Mouse (Mus musculus) stomach, embryonic 16.5 days (tissue): Measurements from ENCODE around the gene Pbx2. TPM values are rescaled to one million over a fixed set of nuclear protein-coding genes. Genes with fewer than 3 reads are reported as not detected.

Experiments used
- ATAC-seq: fragments of 200-750 bp; cut with Nextera tagmentation; 2 replicates; pipeline ENCODE4 v1.8.0; 2017; ENCODE audit warnings: moderate number of reproducible peaks, moderate TSS enrichment; ENCODE audit not compliant: insufficient read depth, low FRiP score
- H3K27ac ChIP-seq: fragments of 300-500 bp; sonication (generic); 2 replicates; pipeline ENCODE4 v1.5.1; 2014; ENCODE audit warnings: low read length
- H3K27me3 ChIP-seq: fragments of 300-500 bp; sonication (generic); 2 replicates; pipeline ENCODE4 v1.6.1; 2014; ENCODE audit warnings: low read length, control low read depth, mixed read lengths; ENCODE audit not compliant: control insufficient read depth, insufficient read depth
- H3K36me3 ChIP-seq: fragments of 300-500 bp; sonication (generic); 2 replicates; pipeline ENCODE4 v1.6.1; 2014; ENCODE audit warnings: low read length; ENCODE audit not compliant: control insufficient read depth, insufficient read depth
- H3K4me1 ChIP-seq: fragments of 300-500 bp; sonication (generic); 2 replicates; pipeline ENCODE4 v1.6.1; 2014; ENCODE audit warnings: low read length, control low read depth, mixed read lengths; ENCODE audit not compliant: control insufficient read depth, insufficient read depth
- H3K4me2 ChIP-seq: fragments of 300-500 bp; sonication (generic); 2 replicates; pipeline ENCODE4 v1.6.1; 2014; ENCODE audit warnings: low read depth, low read length, mixed read lengths
- H3K4me3 ChIP-seq: fragments of 300-500 bp; sonication (generic); replicated peaks from 2 replicates; pipeline ENCODE4 v1.5.1; 2014; ENCODE audit warnings: mild to moderate bottlenecking, low read length
- H3K9ac ChIP-seq: fragments of 300-500 bp; sonication (generic); 2 replicates; pipeline ENCODE4 v1.6.1; 2014; ENCODE audit warnings: low read length
- H3K9me3 ChIP-seq: fragments of 300-500 bp; sonication (generic); replicated peaks from 2 replicates; pipeline ENCODE4 v1.6.1; 2016; ENCODE audit warnings: low read length, control low read depth; ENCODE audit not compliant: control insufficient read depth
- WGBS: fragments of 180-500 bp; shearing (Covaris S2); extraction: QIAGEN DNeasy Blood & Tissue Kit; methylation state at CpG from one replicate; pipeline ENCODE4 v1.1.7; 2014; 5-methylcytosine and 5-hydroxymethylcytosine counted together
- polyA plus RNA-seq: library from polyadenylated mRNA; unstranded; fragments of >200 nt; fragmentation: Nextera tagmentation; extraction: Ambion mirVana; gene quantifications from 2 replicates; pipeline ENCODE4 v1.2.1, GENCODE M21; 2015

Pbx2 gene
- polyA plus RNA-seq, 1 experiment from 2014 or later: 6.8 TPM

GRCm38 (mm10) chr17:34585877-34586771 is 4.9 kb upstream of the Pbx2 start:
- Histone ChIP-seq H3K27ac (peak overlapping the region; percentile 96), H3K4me1 (peaks cover 35% of the 10 kb centered on the region), H3K27me3 (no peaks in the 10 kb centered on the region), H3K4me3 (peak overlapping the region; percentile 77), H3K9me3 (no peaks in the 10 kb centered on the region), H3K9ac (peak overlapping the region; percentile 97), H3K36me3 (no peaks in the 10 kb centered on the region), H3K4me2 (peak overlapping the region; percentile 100)
- 26% methylated on average over 32 of the region's 32 CpGs for WGBS
- ATAC-seq: no peak

- no peaks in the 10 kb centered on the region for H3K9me3 ChIP-seq
- H3K27me3 ChIP-seq: no peaks in the 10 kb centered on the region
- peaks cover 41% of the 10 kb centered on the region for H3K4me1 ChIP-seq
- WGBS: under 1% methylated on average over 38 of the region's 38 CpGs
- peak overlapping the region; percentile 96 for H3K27ac ChIP-seq
- peak overlapping the region; percentile 100 for H3K4me2 ChIP-seq
- peak overlapping the region; percentile 97 for H3K9ac ChIP-seq
- ATAC-seq: peak; percentile 85
- peak overlapping the region; percentile 77 for H3K4me3 ChIP-seq
- no peaks in the 10 kb centered on the region for H3K36me3 ChIP-seq
Observed at GRCm38 (mm10) chr17:34586796-34587422, 4.2 kb upstream of the Pbx2 start.

DNA sequence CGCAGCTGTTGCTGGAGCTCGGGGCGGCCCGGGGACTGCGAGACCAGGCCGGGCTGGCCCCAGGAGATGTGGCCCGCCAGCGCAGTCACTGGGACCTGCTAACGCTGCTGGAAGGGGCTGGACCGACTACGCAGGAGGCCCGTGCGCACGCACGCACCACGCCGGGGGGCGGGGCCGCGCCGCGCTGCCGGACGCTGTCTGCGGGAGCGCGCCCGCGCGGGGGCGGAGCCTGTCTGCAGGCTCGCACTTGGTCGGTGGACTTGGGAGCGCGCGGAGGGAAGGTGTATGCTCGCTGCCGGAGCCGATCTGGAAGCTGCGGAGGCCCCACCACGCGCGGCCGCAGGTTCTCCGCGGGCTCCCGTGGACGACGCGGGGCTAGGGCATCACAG is 3.6 kb upstream of the Pbx2 start:
- 0% methylated on average over 50 of the region's 50 CpGs for WGBS
- H3K9ac ChIP-seq: peak overlapping the region; percentile 97
- no peaks in the 10 kb centered on the region for H3K9me3 ChIP-seq
- peak overlapping the region; percentile 96 for H3K27ac ChIP-seq
- peak overlapping the region; percentile 100 for H3K4me2 ChIP-seq
- H3K4me1 ChIP-seq: peaks cover 41% of the 10 kb centered on the region
- no peaks in the 10 kb centered on the region for H3K36me3 ChIP-seq
- H3K27me3 ChIP-seq: no peaks in the 10 kb centered on the region
- peak overlapping the region; percentile 77 for H3K4me3 ChIP-seq
- peak; percentile 87 for ATAC-seq

GRCm38 (mm10) chr17:34587814-34588213 is 3.3 kb upstream of the Pbx2 start:
- Histone ChIP-seq H3K9me3 (no peaks in the 10 kb centered on the region), H3K4me1 (peaks cover 41% of the 10 kb centered on the region)
- no peak for ATAC-seq

GRCm38 (mm10) chr17:34588767-34589166 is 2.3 kb upstream of the Pbx2 start:
- Histone ChIP-seq H3K27me3 (no peaks in the 10 kb centered on the region), H3K9ac (no peak overlapping the region), H3K36me3 (no peaks in the 10 kb centered on the region), H3K4me1 (peaks cover 47% of the 10 kb centered on the region), H3K27ac (no peak overlapping the region), H3K9me3 (no peaks in the 10 kb centered on the region), H3K4me2 (peak overlapping the region; percentile 100; the same call in 1 of the 2 replicates), H3K4me3 (no peak overlapping the region)
- ATAC-seq: no peak
- whole genome bisulfite sequencing: 76% methylated on average over 3 of the region's 3 CpGs

More at GRCm38 (mm10) chr17:34587814-34588213, 3.3 kb upstream of the Pbx2 start:
- Histone ChIP-seq H3K4me3 (peak overlapping the region; percentile 77), H3K4me2 (peak overlapping the region; percentile 100), H3K36me3 (no peaks in the 10 kb centered on the region), H3K27me3 (no peaks in the 10 kb centered on the region), H3K9ac (peak overlapping the region; percentile 97), H3K27ac (peak overlapping the region; percentile 96)
- 3% methylated on average over 19 of the region's 19 CpGs for WGBS

DNA sequence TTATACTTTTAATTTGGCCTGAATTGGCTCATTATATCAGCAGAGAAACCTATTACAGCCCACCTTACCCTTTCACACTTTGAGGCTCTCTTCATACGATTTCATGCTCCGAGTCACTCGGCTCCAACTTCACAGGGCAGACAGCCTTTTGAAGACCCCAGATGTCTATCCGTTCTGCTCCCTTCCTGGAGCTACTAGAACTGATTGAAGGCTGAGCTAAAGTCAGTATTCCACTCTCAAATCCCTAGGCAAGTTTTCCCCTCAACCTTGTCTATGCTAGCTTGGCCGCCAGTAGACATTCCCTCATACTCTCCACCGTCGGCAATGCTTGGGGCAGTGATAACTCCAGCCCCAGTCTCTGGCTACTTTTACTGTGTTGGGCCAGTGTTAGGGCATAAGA is 1.9 kb upstream of the Pbx2 start:
- peak overlapping the region; percentile 99 for H3K27ac ChIP-seq
- ATAC-seq: no peak
- H3K4me3 ChIP-seq: peak overlapping the region; percentile 25
- peak overlapping the region; percentile 66 for H3K9ac ChIP-seq
- H3K27me3 ChIP-seq: no peaks in the 10 kb centered on the region
- 38% methylated on average over 7 of the region's 7 CpGs for WGBS
- peaks cover 50% of the 10 kb centered on the region for H3K4me1 ChIP-seq
- no peaks in the 10 kb centered on the region for H3K9me3 ChIP-seq
- H3K36me3 ChIP-seq: no peaks in the 10 kb centered on the region
- peak overlapping the region; percentile 80 for H3K4me2 ChIP-seq

DNA sequence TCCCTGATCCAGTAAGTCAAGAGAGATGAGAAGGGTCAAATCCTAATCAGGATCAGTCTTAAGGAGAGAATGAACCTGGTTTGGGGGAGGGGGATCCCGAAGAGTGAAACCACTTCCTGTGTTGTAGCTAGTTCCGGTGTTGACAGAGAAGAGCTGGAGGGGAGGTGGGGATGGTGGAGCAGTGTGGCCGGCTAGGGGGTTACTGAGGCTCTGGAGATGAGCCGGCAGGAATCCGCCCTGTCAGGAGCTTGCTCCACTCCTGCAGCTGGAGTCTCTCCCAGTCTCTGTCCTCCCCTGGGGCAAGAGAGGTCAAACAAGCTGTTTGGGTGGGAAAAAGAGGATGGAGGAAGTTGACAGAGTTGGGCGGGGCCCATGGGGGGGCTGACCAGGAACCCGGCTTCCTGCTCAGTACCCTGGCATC is 1.4 kb upstream of the Pbx2 start, which contains the start of gene Gpsm3:
Gpsm3 (plus strand) TSS at position 126 of the 421 bp plus-strand sequence.
- H3K4me1 ChIP-seq: peaks cover 55% of the 10 kb centered on the region
- peaks cover 3% of the 10 kb centered on the region; the same call in 1 of the 2 replicates for H3K36me3 ChIP-seq
- peak within 1 kb of the TSS; percentile 100 for H3K4me2 ChIP-seq
- peak within 1 kb of the TSS; percentile 99 for H3K27ac ChIP-seq
- peak within 1 kb of the TSS; percentile 25 for H3K4me3 ChIP-seq
- no peaks in the 10 kb centered on the region for H3K27me3 ChIP-seq
- no peaks in the 10 kb centered on the region for H3K9me3 ChIP-seq
- peak within 1 kb of the TSS; percentile 84 for H3K9ac ChIP-seq
- no peak for ATAC-seq
- WGBS: 12% methylated on average over 7 of the region's 7 CpGs

GRCm38 (mm10) chr17:34590154-34590987 is 695 bp upstream of the Pbx2 start:
- Histone ChIP-seq H3K9me3 (no peaks in the 10 kb centered on the region), H3K4me1 (peaks cover 59% of the 10 kb centered on the region), H3K36me3 (peaks cover 6% of the 10 kb centered on the region; the same call in 1 of the 2 replicates), H3K27me3 (no peaks in the 10 kb centered on the region), H3K4me2 (peak overlapping the region; percentile 80), H3K4me3 (peak overlapping the region; percentile 25), H3K9ac (peak overlapping the region; percentile 84), H3K27ac (peak overlapping the region; percentile 99)
- ATAC-seq: no peak
- 68% methylated on average over 15 of the region's 15 CpGs for WGBS
